Mouse (Mus musculus) heart, adult 2 months (tissue): ENCODE measurements around the gene Mapk7. TPM values are rescaled to one million over a fixed set of nuclear protein-coding genes. Genes with fewer than 3 reads are reported as not detected.

ENCODE experiments used
- DNase-seq, 2 experiments: peaks; one replicate each; pipeline ENCODE4 v3.0.0; 2021
- H3K27ac ChIP-seq: fragments of 200-600 bp; 2 replicates; pipeline ENCODE4 v1.8.1; 2022
- H3K27me3 ChIP-seq: fragments of 200-500 bp; 2 replicates; pipeline ENCODE4 v1.6.1; 2012; ENCODE audit warnings: mild to moderate bottlenecking, low read length, inconsistent platforms, mixed read lengths; ENCODE audit not compliant: control insufficient read depth, insufficient read depth
- H3K36me3 ChIP-seq: fragments of 200-500 bp; 2 replicates; pipeline ENCODE4 v1.6.1; 2012; ENCODE audit warnings: low read length, inconsistent platforms; ENCODE audit not compliant: control insufficient read depth, insufficient read depth
- H3K4me1 ChIP-seq: fragments of 200-500 bp; 2 replicates; pipeline ENCODE4 v1.6.1; 2011; ENCODE audit warnings: low read length; ENCODE audit not compliant: control insufficient read depth, insufficient read depth
- H3K4me3 ChIP-seq: fragments of 200-600 bp; 2 replicates; pipeline ENCODE4 v1.8.1; 2022
- H3K79me2 ChIP-seq: fragments of 200-500 bp; replicated peaks from 2 replicates; pipeline ENCODE4 v1.6.1; 2012; ENCODE audit warnings: mild to moderate bottlenecking, inconsistent platforms, low read length, moderate library complexity, mixed read lengths; ENCODE audit not compliant: control insufficient read depth, insufficient read depth
- H3K9ac ChIP-seq: fragments of 200-500 bp; 2 replicates; pipeline ENCODE4 v1.6.1; 2012; ENCODE audit warnings: low read depth, mild to moderate bottlenecking, control low read depth, inconsistent platforms, low read length, mixed read lengths
- CTCF ChIP-seq: fragments of 200-600 bp; IDR thresholded peaks from 2 replicates; pipeline ENCODE4 v1.8.1; 2022; ENCODE audit warnings: antibody characterized with exemption, mild to moderate bottlenecking, moderate library complexity
- EP300 ChIP-seq: fragments of 200-500 bp; IDR thresholded peaks from 2 replicates; pipeline ENCODE4 v1.6.1; 2011; ENCODE audit warnings: low read depth, low read length, control low read depth; ENCODE audit not compliant: insufficient read depth
- POLR2A ChIP-seq: fragments of 200-500 bp; IDR thresholded peaks from 2 replicates; pipeline ENCODE4 v1.6.1; 2011; ENCODE audit warnings: mild to moderate bottlenecking, low read depth, low read length, control low read depth; ENCODE audit not compliant: insufficient read depth
- WGBS: fragments of 180-500 bp; shearing (Covaris S2); methylation state at CpG from one replicate; pipeline ENCODE4 v1.1.7; 2018; 5-methylcytosine and 5-hydroxymethylcytosine counted together
- intact Hi-C: fragments of 180-260 bp; cut with DNase I; formaldehyde crosslinking; loops from one replicate; pipeline ENCODE4 v1.15.1; 2025
- polyA plus RNA-seq: library from polyadenylated mRNA; depleted of rRNA; stranded (reverse); fragments of >200 nt; gene quantifications from 2 replicates; pipeline ENCODE4 v1.2.3, GENCODE M21; 2012
- total RNA-seq, 2 experiments: library from RNA; stranded (reverse); gene quantifications; 2 replicates each; pipeline ENCODE4 v1.2.3; 2021

Gene Mapk7
- total and polyA plus RNA-seq, 3 experiments, result 5.5 to 12.6 (median 6.0) TPM

GRCm38 (mm10) chr11:61477566-61478508, 16.4 kb downstream of the Mapk7 start:
- Histone ChIP-seq H3K9ac (no peak overlapping the region), H3K79me2 (no peaks in the 10 kb centered on the region), H3K36me3 (no peaks in the 10 kb centered on the region), H3K4me1 (no peaks in the 10 kb centered on the region), H3K4me3 (no peak overlapping the region), H3K27me3 (no peaks in the 10 kb centered on the region), H3K27ac (no peak overlapping the region)
- no peak for DNase-seq
- 75% methylated on average over 17 of the region's 17 CpGs for WGBS
- intact Hi-C loops, result no loop called here
- no peak for TF ChIP-seq POLR2A
- no peak for TF ChIP-seq CTCF
- no peak for TF ChIP-seq EP300

- DNase-seq, result no peak
- H3K4me3 ChIP-seq, result no peak overlapping the region
- no peaks in the 10 kb centered on the region for H3K27me3 ChIP-seq
- H3K79me2 ChIP-seq, result no peaks in the 10 kb centered on the region
- H3K9ac ChIP-seq, result no peak overlapping the region
- H3K36me3 ChIP-seq, result no peaks in the 10 kb centered on the region
- 52% methylated on average over 12 of the region's 12 CpGs for WGBS
- intact Hi-C loops, result no loop called here
- TF ChIP-seq EP300, result no peak
- no peak for TF ChIP-seq CTCF
- TF ChIP-seq POLR2A, result no peak
- no peaks in the 10 kb centered on the region for H3K4me1 ChIP-seq
- H3K27ac ChIP-seq, result no peak overlapping the region
These were observed 17.3 kb downstream of the Mapk7 start for GRCm38 (mm10) chr11:61476786-61477382.

GRCm38 (mm10) chr11:61473630-61474029, 20.6 kb downstream of the Mapk7 start:
- TF ChIP-seq POLR2A (no peak), EP300 (no peak), CTCF (no peak)
- no peaks in the 10 kb centered on the region for H3K79me2 ChIP-seq
- no peaks in the 10 kb centered on the region for H3K27me3 ChIP-seq
- H3K36me3 ChIP-seq, result no peaks in the 10 kb centered on the region
- intact Hi-C loops, result no loop called here
- no peak for DNase-seq
- H3K4me3 ChIP-seq, result no peak overlapping the region
- no peaks in the 10 kb centered on the region for H3K4me1 ChIP-seq
- H3K27ac ChIP-seq, result no peak overlapping the region
- H3K9ac ChIP-seq, result no peak overlapping the region
- WGBS, result 73% methylated on average over 4 of the region's 4 CpGs

- Histone ChIP-seq H3K4me3 (no peak overlapping the region), H3K27ac (no peak overlapping the region), H3K79me2 (no peaks in the 10 kb centered on the region), H3K36me3 (no peaks in the 10 kb centered on the region), H3K27me3 (no peaks in the 10 kb centered on the region), H3K9ac (no peak overlapping the region), H3K4me1 (no peaks in the 10 kb centered on the region)
- intact Hi-C loops, result no loop called here
- TF ChIP-seq EP300, result no peak
- DNase-seq, result no peak
These were observed 23.3 kb downstream of the Mapk7 start for GRCm38 (mm10) chr11:61470880-61471279.

GRCm38 (mm10) chr11:61469317-61469917, 24.8 kb downstream of the Mapk7 start:
- 64% methylated on average over 7 of the region's 7 CpGs for WGBS
- H3K9ac ChIP-seq, result no peak overlapping the region
- H3K4me1 ChIP-seq, result no peaks in the 10 kb centered on the region
- no peak for TF ChIP-seq POLR2A
- no peak for TF ChIP-seq EP300
- TF ChIP-seq CTCF, result no peak
- no peak overlapping the region for H3K27ac ChIP-seq
- no peaks in the 10 kb centered on the region for H3K27me3 ChIP-seq
- H3K4me3 ChIP-seq, result no peak overlapping the region
- no peak for DNase-seq
- no peaks in the 10 kb centered on the region for H3K79me2 ChIP-seq
- intact Hi-C loops, result no loop called here
- no peaks in the 10 kb centered on the region for H3K36me3 ChIP-seq

- no peak for DNase-seq
- Histone ChIP-seq H3K79me2 (no peaks in the 10 kb centered on the region), H3K36me3 (no peaks in the 10 kb centered on the region), H3K4me1 (no peaks in the 10 kb centered on the region), H3K4me3 (no peak overlapping the region), H3K27ac (no peak overlapping the region), H3K9ac (no peak overlapping the region), H3K27me3 (no peaks in the 10 kb centered on the region)
- no peak for TF ChIP-seq POLR2A
- no peak for TF ChIP-seq CTCF
- no peak for TF ChIP-seq EP300
- 79% methylated on average over 4 of the region's 4 CpGs for whole genome bisulfite sequencing
- intact Hi-C loops, result no loop called here
These were observed 25.7 kb downstream of the Mapk7 start for GRCm38 (mm10) chr11:61468534-61468933.
